Mouse (Mus musculus): ENCODE measurements at regions not wholly inside any gene's neighbourhood (a gene's known extent, or its start where the extent isn't known, plus 50 kb on each side); places are given as distances from the start of the nearest gene placed in this dataset.
A peak's percentile ranks its signal among the peaks of the same experiment; 100 is the strongest.

- no peak for DNase-seq (ENCODE audit: low spot score in 2 of 2)
Observed at GRCm38 (mm10) chr12:27604061-27604679, 261.8 kb upstream of the Sox11 start.

GRCm38 (mm10) chr12:27599149-27599548, 256.8 kb upstream of the Sox11 start:
- DNase-seq (ENCODE audit: low spot score in 2 of 2) = peak; percentile 41 to 67

GRCm38 (mm10) chr12:27597878-27598277, 255.5 kb upstream of the Sox11 start:
- no peak for DNase-seq (ENCODE audit: low spot score in 2 of 2)

GRCm38 (mm10) chr12:27597322-27597721, 254.9 kb upstream of the Sox11 start:
- DNase-seq (ENCODE audit: low spot score in 2 of 2) = no peak

GRCm38 (mm10) chr12:27595576-27595975, 253.2 kb upstream of the Sox11 start:
- no peak for DNase-seq (ENCODE audit: low spot score in 2 of 2)

- no peak for DNase-seq (ENCODE audit: low spot score in 2 of 2)
Observed at GRCm38 (mm10) chr12:27593436-27593835, 251.1 kb upstream of the Sox11 start.

GRCm38 (mm10) chr12:27576109-27576700, 233.8 kb upstream of the Sox11 start:
- DNase-seq (ENCODE audit: low spot score in 2 of 2) = no peak

GRCm38 (mm10) chr12:27575629-27576028, 233.3 kb upstream of the Sox11 start:
- DNase-seq (ENCODE audit: low spot score in 2 of 2) = no peak

GRCm38 (mm10) chr12:27567250-27567649, 224.9 kb upstream of the Sox11 start:
- no peak for DNase-seq (ENCODE audit: low spot score in 2 of 2)

- no peak for DNase-seq (ENCODE audit: low spot score in 2 of 2)
Observed at GRCm38 (mm10) chr12:27565965-27566507, 223.7 kb upstream of the Sox11 start.

GRCm38 (mm10) chr12:27564641-27565306, 222.4 kb upstream of the Sox11 start:
- DNase-seq (ENCODE audit: low spot score in 2 of 2) = no peak

- DNase-seq (ENCODE audit: low spot score in 2 of 2) = no peak
Observed at GRCm38 (mm10) chr12:27563900-27564299, 221.5 kb upstream of the Sox11 start.

- no peak for DNase-seq (ENCODE audit: low spot score in 2 of 2)
Observed at GRCm38 (mm10) chr12:27552809-27553208, 210.4 kb upstream of the Sox11 start.

GRCm38 (mm10) chr12:27538210-27538609, 195.8 kb upstream of the Sox11 start:
- DNase-seq (ENCODE audit: low spot score in 2 of 2) = no peak

GRCm38 (mm10) chr12:27537507-27537906, 195.1 kb upstream of the Sox11 start:
- DNase-seq (ENCODE audit: low spot score in 2 of 2) = no peak

GRCm38 (mm10) chr12:27537017-27537416, 194.6 kb upstream of the Sox11 start:
- DNase-seq (ENCODE audit: low spot score in 2 of 2) = no peak

- DNase-seq (ENCODE audit: low spot score in 2 of 2) = no peak
Observed at GRCm38 (mm10) chr12:27525604-27526003, 183.2 kb upstream of the Sox11 start.

GRCm38 (mm10) chr12:27513253-27513652, 170.9 kb upstream of the Sox11 start:
- DNase-seq (ENCODE audit: low spot score in 2 of 2) = no peak

GRCm38 (mm10) chr12:27508226-27508560, 165.8 kb upstream of the Sox11 start:
- no peak for DNase-seq (ENCODE audit: low spot score in 2 of 2)

- no peak for DNase-seq (ENCODE audit: low spot score in 2 of 2)
Observed at GRCm38 (mm10) chr12:27507523-27508225, 165.3 kb upstream of the Sox11 start.

GRCm38 (mm10) chr12:27502716-27503486, 160.5 kb upstream of the Sox11 start:
- DNase-seq (ENCODE audit: low spot score in 2 of 2) = no peak

GRCm38 (mm10) chr12:27500516-27500915, 158.1 kb upstream of the Sox11 start:
- DNase-seq (ENCODE audit: low spot score in 2 of 2) = no peak

Data from urinary bladder, postnatal 4 days (tissue).